Mouse (Mus musculus) hindbrain, embryonic 14.5 days (tissue): ENCODE measurements around the gene Tmem150c. TPM values are rescaled to one million over a fixed set of nuclear protein-coding genes. Genes with fewer than 3 reads are reported as not detected.
A peak's percentile ranks its signal among the peaks of the same experiment; 100 is the strongest.

ENCODE experiments used
- ATAC-seq: fragments of 200-750 bp; cut with Nextera tagmentation; 2 replicates; pipeline ENCODE4 v1.8.0; 2017; ENCODE audit warnings: moderate number of reproducible peaks, mild to moderate bottlenecking, moderate TSS enrichment, moderate library complexity; ENCODE audit not compliant: low FRiP score
- DNase-seq: peaks from one replicate; pipeline ENCODE4 v3.0.0-alpha.2; 2015; ENCODE audit warnings: low spot score
- H3K27ac ChIP-seq: fragments of 300-500 bp; sonication (generic); 2 replicates; pipeline ENCODE4 v1.5.1; 2014; ENCODE audit warnings: mild to moderate bottlenecking, moderate library complexity
- H3K27me3 ChIP-seq: fragments of 300-500 bp; sonication (generic); 2 replicates; pipeline ENCODE4 v1.6.1; 2014; ENCODE audit warnings: mild to moderate bottlenecking, low read length, mixed read lengths; ENCODE audit not compliant: control insufficient read depth, insufficient read depth
- H3K36me3 ChIP-seq: fragments of 300-500 bp; sonication (generic); replicated peaks from 2 replicates; pipeline ENCODE4 v1.6.1; 2014; ENCODE audit not compliant: control insufficient read depth, insufficient read depth
- H3K4me1 ChIP-seq: fragments of 300-500 bp; sonication (generic); replicated peaks from 2 replicates; pipeline ENCODE4 v1.6.1; 2014; ENCODE audit warnings: antibody characterized with exemption, low read length, mixed read lengths; ENCODE audit not compliant: control insufficient read depth, insufficient read depth
- H3K4me2 ChIP-seq: fragments of 300-500 bp; sonication (generic); replicated peaks from 2 replicates; pipeline ENCODE4 v1.6.1; 2014; ENCODE audit warnings: mild to moderate bottlenecking, moderate library complexity
- H3K4me3 ChIP-seq: fragments of 300-500 bp; sonication (generic); replicated peaks from 2 replicates; pipeline ENCODE4 v1.5.1; 2014; ENCODE audit warnings: mild to moderate bottlenecking, low read length
- H3K9ac ChIP-seq: fragments of 300-500 bp; sonication (generic); 2 replicates; pipeline ENCODE4 v1.6.1; 2014
- H3K9me3 ChIP-seq: fragments of 300-500 bp; sonication (generic); 2 replicates; pipeline ENCODE4 v1.6.1; 2016; ENCODE audit warnings: low read length; ENCODE audit not compliant: control insufficient read depth
- WGBS: fragments of 180-500 bp; shearing (Covaris S2); extraction: QIAGEN DNeasy Blood & Tissue Kit; methylation state at CpG from one replicate; pipeline ENCODE4 v1.1.7; 2014; 5-methylcytosine and 5-hydroxymethylcytosine counted together
- polyA plus RNA-seq: library from polyadenylated mRNA; unstranded; fragments of >200 nt; fragmentation: Nextera tagmentation; extraction: Ambion mirVana; gene quantifications from 2 replicates; pipeline ENCODE4 v1.2.1, GENCODE M21; 2014

Gene Tmem150c
- polyA plus RNA-seq, 1 experiment from 2014 or later: 24.2 TPM

GRCm38 (mm10) chr5:100042467-100042866 is 117.1 kb downstream of the Tmem150c start:
- H3K27me3 ChIP-seq: no peaks in the 10 kb centered on the region
- H3K9me3 ChIP-seq: no peaks in the 10 kb centered on the region
- H3K27ac ChIP-seq: no peak overlapping the region
- peaks cover 32% of the 10 kb centered on the region for H3K4me1 ChIP-seq
- ATAC-seq (no peak), DNase-seq (no peak)
- H3K4me2 ChIP-seq: no peak overlapping the region
- H3K4me3 ChIP-seq: no peak overlapping the region
- H3K36me3 ChIP-seq: peaks cover 1% of the 10 kb centered on the region; the same call in 1 of the 2 replicates
- WGBS: 95% methylated on average over 8 of the region's 8 CpGs
- no peak overlapping the region for H3K9ac ChIP-seq

DNA sequence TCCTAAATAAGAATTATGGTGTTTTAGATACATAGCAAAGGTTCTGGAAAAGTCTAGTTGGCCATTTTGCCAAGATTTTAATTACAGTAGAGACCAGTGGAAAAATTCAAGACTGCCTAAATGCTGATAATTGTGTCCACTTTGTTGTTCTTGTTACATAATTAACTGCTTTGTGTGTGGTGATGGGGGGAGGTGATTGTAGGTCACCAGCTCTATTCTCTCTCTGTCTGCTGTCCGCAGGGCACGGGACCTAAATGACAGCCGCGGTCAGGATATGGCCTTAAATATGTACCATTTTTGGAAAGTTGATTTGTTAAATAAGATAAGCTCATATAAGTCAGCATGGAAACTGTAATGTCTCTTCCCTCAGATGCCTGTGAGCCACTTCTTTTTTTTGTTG is 118.3 kb downstream of the Tmem150c start:
- H3K9ac ChIP-seq: peak overlapping the region; percentile 98; the same call in 1 of the 2 replicates
- no peak overlapping the region for H3K27ac ChIP-seq
- WGBS: 78% methylated on average over 4 of the region's 4 CpGs
- no peak for ATAC-seq
- DNase-seq: no peak
- peak overlapping the region; percentile 76 for H3K4me2 ChIP-seq
- peaks cover 41% of the 10 kb centered on the region for H3K4me1 ChIP-seq
- H3K9me3 ChIP-seq: no peaks in the 10 kb centered on the region
- no peaks in the 10 kb centered on the region for H3K27me3 ChIP-seq
- H3K36me3 ChIP-seq: peaks cover 13% of the 10 kb centered on the region
- H3K4me3 ChIP-seq: peak overlapping the region; percentile 74; the same call in 1 of the 2 replicates

DNA sequence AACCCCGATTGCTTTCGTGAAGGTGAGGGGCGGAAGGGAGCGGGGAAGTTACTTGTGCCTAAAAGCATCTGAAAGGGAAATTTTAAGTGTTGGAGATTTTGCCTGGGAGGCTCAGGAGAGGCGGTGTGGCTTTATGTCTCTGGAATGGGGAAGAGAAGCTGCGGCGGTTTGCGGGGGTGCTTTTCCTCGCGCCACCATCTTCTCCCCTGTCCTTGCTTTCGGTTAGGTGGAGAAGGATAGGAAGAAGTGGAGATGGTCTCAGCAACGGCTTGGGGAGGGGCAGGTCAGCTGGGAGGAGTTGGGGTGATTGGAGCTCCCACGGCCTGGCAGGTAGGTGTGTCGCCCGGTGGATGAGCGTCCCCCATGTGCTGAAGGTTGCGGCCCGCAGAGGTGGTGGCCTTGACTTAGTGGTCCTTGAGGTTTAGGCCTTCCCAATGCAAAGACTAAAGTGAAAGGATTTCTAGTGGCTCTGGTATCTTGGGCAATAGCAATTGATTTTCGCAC is 119.3 kb downstream of the Tmem150c start:
- Histone ChIP-seq H3K27me3 (no peaks in the 10 kb centered on the region), H3K36me3 (peaks cover 21% of the 10 kb centered on the region), H3K9ac (peak overlapping the region; percentile 98), H3K4me3 (peak overlapping the region; percentile 74), H3K9me3 (no peaks in the 10 kb centered on the region), H3K27ac (peak overlapping the region; percentile 99), H3K4me2 (peak overlapping the region; percentile 76), H3K4me1 (peaks cover 47% of the 10 kb centered on the region)
- WGBS: under 1% methylated on average over 19 of the region's 19 CpGs
- DNase-seq (no peak), ATAC-seq (no peak)

GRCm38 (mm10) chr5:100039602-100040142 is 119.9 kb downstream of the Tmem150c start, which contains the start of the genes Hnrnpdl and Enoph1:
TSS of gene Hnrnpdl (minus strand) at chr5:100039664.
TSS of gene Enoph1 (plus strand) at chr5:100039985.
- H3K4me3 ChIP-seq: peak within 1 kb of the TSS; percentile 74
- H3K9me3 ChIP-seq: no peaks in the 10 kb centered on the region
- peak within 1 kb of the TSS; percentile 99 for H3K27ac ChIP-seq
- no peaks in the 10 kb centered on the region for H3K27me3 ChIP-seq
- H3K4me1 ChIP-seq: peaks cover 47% of the 10 kb centered on the region
- H3K4me2 ChIP-seq: peak within 1 kb of the TSS; percentile 97
- peak within 1 kb of the TSS; percentile 98 for H3K9ac ChIP-seq
- DNase-seq (peak; percentile 94), ATAC-seq (peak; percentile 90)
- WGBS: under 1% methylated on average over 53 of the region's 57 CpGs
- H3K36me3 ChIP-seq: peaks cover 26% of the 10 kb centered on the region

- H3K27me3 ChIP-seq: no peaks in the 10 kb centered on the region
- peaks cover 34% of the 10 kb centered on the region for H3K36me3 ChIP-seq
- peak overlapping the region; percentile 97 for H3K4me2 ChIP-seq
- H3K9me3 ChIP-seq: no peaks in the 10 kb centered on the region
- WGBS: under 1% methylated on average over 109 of the region's 113 CpGs
- peak; percentile 98 for DNase-seq
- peaks cover 42% of the 10 kb centered on the region for H3K4me1 ChIP-seq
- peak; percentile 76 for ATAC-seq
- H3K4me3 ChIP-seq: peak overlapping the region; percentile 74
- H3K9ac ChIP-seq: peak overlapping the region; percentile 98
- peak overlapping the region; percentile 99 for H3K27ac ChIP-seq
These were observed 120.7 kb downstream of the Tmem150c start for GRCm38 (mm10) chr5:100038714-100039601.

DNA sequence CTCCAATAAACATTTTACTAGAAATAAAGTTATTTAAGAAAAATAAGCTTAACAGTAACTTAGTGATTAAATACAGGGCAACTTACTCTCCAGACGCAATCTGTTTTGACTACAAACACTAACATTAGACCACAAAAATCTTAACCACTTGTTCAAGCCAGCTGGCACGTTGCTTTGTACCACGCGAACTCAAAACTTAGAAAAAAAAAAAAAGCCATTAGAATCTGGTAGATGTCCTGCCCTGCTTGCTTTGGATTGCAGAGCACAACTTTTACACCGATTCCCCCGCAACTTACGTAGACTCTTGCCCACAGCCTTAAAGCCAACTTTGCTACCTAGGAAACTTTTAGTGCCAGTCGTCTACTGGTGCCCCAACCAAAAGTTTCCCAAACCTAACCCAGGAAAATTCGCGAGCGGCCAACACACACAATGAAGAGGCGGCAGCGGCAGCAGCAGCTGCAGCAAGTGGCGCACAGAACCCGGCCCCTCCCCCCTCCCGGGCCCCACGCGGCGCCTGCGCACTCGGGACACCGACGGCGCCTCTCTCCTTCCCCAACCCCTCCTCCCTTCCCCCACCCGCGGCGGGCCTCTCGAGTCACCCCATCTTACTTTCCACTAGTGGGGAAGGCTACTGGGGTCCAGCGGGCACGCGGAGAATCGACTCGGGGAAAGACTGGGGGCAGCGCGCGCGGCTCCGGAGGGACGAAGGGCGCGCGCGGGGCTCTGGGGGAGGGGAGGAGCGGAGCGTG is 121.5 kb downstream of the Tmem150c start:
- peak; percentile 86 for DNase-seq
- Histone ChIP-seq H3K4me2 (peak overlapping the region; percentile 97), H3K9me3 (no peaks in the 10 kb centered on the region), H3K9ac (peak overlapping the region; percentile 98), H3K36me3 (peaks cover 42% of the 10 kb centered on the region), H3K27ac (peak overlapping the region; percentile 99), H3K27me3 (no peaks in the 10 kb centered on the region), H3K4me1 (peaks cover 35% of the 10 kb centered on the region), H3K4me3 (peak overlapping the region; percentile 74)
- WGBS: under 1% methylated on average over 41 of the region's 45 CpGs
- ATAC-seq: peak; percentile 25

GRCm38 (mm10) chr5:100036681-100037080 is 122.9 kb downstream of the Tmem150c start:
- ATAC-seq (no peak), DNase-seq (no peak)
- WGBS: 24% methylated on average over 7 of the region's 7 CpGs
- Histone ChIP-seq H3K9ac (peak overlapping the region; percentile 98; the same call in 1 of the 2 replicates), H3K9me3 (no peaks in the 10 kb centered on the region), H3K4me2 (peak overlapping the region; percentile 97), H3K4me1 (peaks cover 32% of the 10 kb centered on the region), H3K27ac (no peak overlapping the region), H3K27me3 (no peaks in the 10 kb centered on the region), H3K36me3 (peaks cover 56% of the 10 kb centered on the region), H3K4me3 (peak overlapping the region; percentile 74)

DNA sequence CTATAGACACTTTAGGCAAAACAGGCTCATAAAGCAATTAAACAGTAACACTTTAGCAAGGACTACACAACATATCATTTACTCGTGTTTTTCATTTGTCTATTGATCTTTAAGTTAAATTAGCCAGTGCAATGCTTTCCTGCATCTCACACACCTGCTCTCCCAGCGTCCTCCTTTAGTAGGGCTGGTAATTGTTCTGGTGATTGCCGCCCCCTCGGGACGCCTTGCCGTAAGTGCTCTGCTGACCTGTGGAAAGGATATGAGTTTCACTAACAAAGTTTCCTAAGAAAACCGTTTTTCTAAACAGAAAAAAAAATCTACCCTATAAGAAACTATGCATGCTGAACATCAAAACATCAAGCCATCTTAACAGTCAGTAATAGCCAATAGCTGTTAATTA is 123.7 kb downstream of the Tmem150c start:
- Histone ChIP-seq H3K36me3 (peaks cover 63% of the 10 kb centered on the region), H3K4me1 (peaks cover 25% of the 10 kb centered on the region), H3K4me2 (peak overlapping the region; percentile 97), H3K9ac (no peak overlapping the region), H3K27me3 (no peaks in the 10 kb centered on the region), H3K4me3 (peak overlapping the region; percentile 74; the same call in 1 of the 2 replicates), H3K9me3 (no peaks in the 10 kb centered on the region), H3K27ac (no peak overlapping the region)
- ATAC-seq (no peak), DNase-seq (no peak)
- 42% methylated on average over 7 of the region's 7 CpGs for WGBS
